Mouse (Mus musculus) heart, postnatal 0 days (tissue): ENCODE data around the gene Slc35a2. TPM values are rescaled to one million over a fixed set of nuclear protein-coding genes. Genes with fewer than 3 reads are reported as not detected.
A peak's percentile ranks its signal among the peaks of the same experiment; 100 is the strongest.
"Not testable (repeated sequence)": the region's sequence is repeated elsewhere in the genome, so short reads cannot be mapped to it uniquely, and the experiment has no call there.

Experiments used
- ATAC-seq: fragments of 200-750 bp; cut with Nextera tagmentation; 2 replicates; pipeline ENCODE4 v1.8.0; 2017; ENCODE audit warnings: low read depth, moderate number of reproducible peaks, moderate library complexity; ENCODE audit not compliant: insufficient read depth
- DNase-seq: peaks from one replicate; pipeline ENCODE4 v3.0.0-alpha.2; 2016; ENCODE audit warnings: low spot score
- H3K27ac ChIP-seq: fragments of 300-500 bp; sonication (generic); 2 replicates; pipeline ENCODE4 v1.5.1; 2014; ENCODE audit warnings: low read depth, mild to moderate bottlenecking
- H3K27me3 ChIP-seq: fragments of 300-500 bp; sonication (generic); 2 replicates; pipeline ENCODE4 v1.6.1; 2014; ENCODE audit warnings: low read length, mixed read lengths; ENCODE audit not compliant: control insufficient read depth, insufficient read depth
- H3K36me3 ChIP-seq: fragments of 300-500 bp; sonication (generic); replicated peaks from 2 replicates; pipeline ENCODE4 v1.6.1; 2014; ENCODE audit warnings: low read length, mixed read lengths; ENCODE audit not compliant: control insufficient read depth, insufficient read depth
- H3K4me1 ChIP-seq: fragments of 300-500 bp; sonication (generic); 2 replicates; pipeline ENCODE4 v1.6.1; 2014; ENCODE audit warnings: antibody characterized with exemption; ENCODE audit not compliant: control insufficient read depth, insufficient read depth
- H3K4me2 ChIP-seq: fragments of 300-500 bp; sonication (generic); 2 replicates; pipeline ENCODE4 v1.6.1; 2014; ENCODE audit warnings: low read depth, mild to moderate bottlenecking, low read length, moderate library complexity
- H3K4me3 ChIP-seq: fragments of 300-500 bp; sonication (generic); 2 replicates; pipeline ENCODE4 v1.5.1; 2014; ENCODE audit warnings: low read depth, low read length
- H3K9ac ChIP-seq: fragments of 300-500 bp; sonication (generic); replicated peaks from 2 replicates; pipeline ENCODE4 v1.6.1; 2014; ENCODE audit warnings: low read depth, low read length, mixed read lengths
- H3K9me3 ChIP-seq: fragments of 300-500 bp; sonication (generic); replicated peaks from 2 replicates; pipeline ENCODE4 v1.6.1; 2016; ENCODE audit warnings: low read length; ENCODE audit not compliant: control insufficient read depth
- CTCF ChIP-seq: IDR thresholded peaks from 2 replicates; pipeline ENCODE4 v1.5.1; 2016; ENCODE audit warnings: antibody characterized with exemption, control low read depth, low read depth
- EP300 ChIP-seq: IDR thresholded peaks from 2 replicates; pipeline ENCODE4 v1.6.1; 2016; ENCODE audit warnings: antibody characterized with exemption, low read depth
- WGBS: fragments of 180-500 bp; shearing (Covaris S2); extraction: QIAGEN DNeasy Blood & Tissue Kit; methylation state at CpG from one replicate; pipeline ENCODE4 v1.1.7; 2014; 5-methylcytosine and 5-hydroxymethylcytosine counted together
- polyA plus RNA-seq: library from polyadenylated mRNA; unstranded; fragments of >200 nt; fragmentation: Nextera tagmentation; extraction: Ambion mirVana; gene quantifications from 2 replicates; pipeline ENCODE4 v1.2.1, GENCODE M21; 2015
- total RNA-seq: library from RNA; depleted of rRNA; stranded (reverse); fragments of >200 nt; gene quantifications from 2 replicates; pipeline ENCODE4 v1.2.3, GENCODE M21; 2014; ENCODE audit warnings: low replicate concordance

The Slc35a2 gene
- total and polyA plus RNA-seq, 2 experiments from 2014 or later: 19.3 to 19.7 TPM

DNA sequence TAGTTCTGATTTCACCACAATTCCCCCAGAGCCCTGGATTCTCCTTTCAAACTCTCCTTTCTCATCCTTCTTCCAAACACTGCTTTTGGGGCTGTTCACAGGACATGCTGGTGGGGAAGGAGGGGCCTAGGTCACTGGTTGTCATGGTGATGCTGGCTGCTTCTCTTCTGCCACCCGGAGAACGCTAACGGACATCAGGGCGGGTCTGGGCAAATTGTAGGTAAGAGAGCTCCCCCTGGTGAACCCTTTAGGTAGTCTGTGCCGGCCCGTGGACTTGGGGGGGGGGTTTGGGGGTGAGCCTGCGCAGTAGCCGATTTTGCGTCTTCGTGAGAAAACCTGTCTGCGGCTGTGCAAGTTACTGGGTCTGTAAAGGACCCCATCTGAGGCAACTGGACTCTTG lies 4.0 kb upstream of the Slc35a2 start:
- H3K9ac ChIP-seq: no peak overlapping the region
- peak overlapping the region; percentile 44 for H3K4me2 ChIP-seq
- no peaks in the 10 kb centered on the region for H3K9me3 ChIP-seq
- no peak overlapping the region for H3K4me3 ChIP-seq
- WGBS: 11% methylated on average over 11 of the region's 11 CpGs
- DNase-seq: peak; percentile 62
- 0 out of 2 replicates have a peak, but pooled peaks cover 5% of the 10 kb centered on the region for H3K4me1 ChIP-seq
- no peak for ATAC-seq
- H3K36me3 ChIP-seq: no peaks in the 10 kb centered on the region
- TF ChIP-seq EP300 (no peak), CTCF (peak; percentile 52)
- no peak overlapping the region for H3K27ac ChIP-seq
- H3K27me3 ChIP-seq: no peaks in the 10 kb centered on the region

DNA sequence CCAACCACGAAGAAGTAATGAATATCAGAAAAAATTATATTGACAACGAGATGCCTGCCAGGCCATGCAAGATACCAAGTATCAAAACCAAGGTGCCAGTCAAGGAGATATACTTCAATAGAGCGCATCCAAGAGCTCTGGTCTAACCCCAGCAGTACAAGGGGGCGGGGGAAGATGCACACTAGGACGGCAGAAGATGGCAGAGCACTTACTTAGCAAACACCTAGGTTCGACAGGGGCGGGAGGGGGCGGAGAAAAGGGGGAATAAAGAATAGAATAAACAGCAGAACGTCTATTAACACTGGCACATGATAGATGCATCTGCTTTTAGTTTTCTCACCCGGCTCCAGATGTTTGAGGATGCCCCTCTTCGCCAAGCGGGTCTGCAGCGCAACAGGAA lies 14.4 kb downstream of the Slc35a2 start:
- ATAC-seq (no peak), DNase-seq (no peak)
- Histone ChIP-seq H3K27ac (peak overlapping the region; percentile 88), H3K4me2 (peak overlapping the region; percentile 69), H3K9me3 (no peaks in the 10 kb centered on the region), H3K4me3 (peak overlapping the region; percentile 67), H3K9ac (peak overlapping the region; percentile 55), H3K27me3 (no peaks in the 10 kb centered on the region), H3K36me3 (peaks cover 11% of the 10 kb centered on the region; the same call in 1 of the 2 replicates), H3K4me1 (no peaks in the 10 kb centered on the region)
- 24% methylated on average over 13 of the region's 13 CpGs for WGBS
- TF ChIP-seq EP300 (no peak), CTCF (no peak)

DNA sequence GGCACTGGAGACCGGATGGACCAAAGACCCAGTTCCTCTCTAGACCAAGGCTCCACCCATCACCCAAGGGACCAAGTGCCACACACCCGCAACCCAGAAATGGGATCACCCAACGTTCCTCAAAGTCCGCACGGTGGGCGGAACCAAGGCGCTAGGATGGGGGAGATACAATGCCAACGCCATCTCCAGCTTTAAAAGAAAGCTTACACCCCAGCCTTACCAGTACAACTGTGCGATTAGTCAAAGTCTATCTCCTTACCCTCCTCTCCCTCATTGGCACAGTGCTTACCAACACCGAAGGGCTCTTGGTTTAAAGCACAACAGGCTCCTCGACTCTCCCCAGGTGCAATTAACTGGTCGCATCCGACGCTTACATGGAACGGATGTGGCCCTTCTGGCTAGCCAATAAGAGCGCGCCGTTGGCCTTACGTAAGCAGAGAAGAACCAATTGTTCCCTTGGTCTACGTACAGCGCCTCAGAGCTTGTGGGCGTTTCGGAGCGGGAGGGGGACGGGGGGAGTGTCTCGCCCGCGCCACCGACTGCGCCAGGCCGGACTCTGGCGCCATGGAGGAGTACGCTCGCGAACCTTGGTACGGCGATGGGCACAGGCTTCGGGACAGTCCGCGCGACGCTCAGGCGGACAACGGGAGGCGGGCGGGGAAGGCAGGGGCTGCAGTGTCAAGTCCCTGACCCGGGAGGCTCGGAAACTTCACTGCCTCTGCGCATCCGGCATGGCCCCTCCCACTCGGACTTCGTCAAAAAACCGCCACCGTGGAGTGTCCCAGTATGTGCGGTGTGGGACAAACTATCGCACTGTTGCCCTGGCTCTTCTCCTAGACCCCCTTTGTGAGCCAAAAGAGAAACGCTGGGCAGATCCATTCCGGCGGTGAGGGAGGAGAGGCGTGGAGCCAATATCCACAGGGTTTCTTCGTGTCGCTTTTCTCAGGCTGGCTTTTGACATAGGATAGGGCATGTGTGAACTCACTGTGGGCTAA lies 15.3 kb downstream of the Slc35a2 start, which contains the start of the genes Pqbp1 and Timm17b:
TSS of gene Pqbp1 (minus strand) at position 390 of the 995 bp plus-strand sequence.
TSS of gene Timm17b (plus strand) at position 478 of the 995 bp plus-strand sequence.
- H3K9ac ChIP-seq: peak within 1 kb of the TSS; percentile 55
- H3K4me2 ChIP-seq: peak within 1 kb of the TSS; percentile 69
- DNase-seq (peak; percentile 89), ATAC-seq (peak; percentile 98)
- no peak for TF ChIP-seq CTCF
- TF ChIP-seq EP300: peak; percentile 48; the same call in 1 of the 2 replicates
- H3K27ac ChIP-seq: peak within 1 kb of the TSS; percentile 88
- no peaks in the 10 kb centered on the region for H3K4me1 ChIP-seq
- H3K27me3 ChIP-seq: no peaks in the 10 kb centered on the region
- no peaks in the 10 kb centered on the region for H3K9me3 ChIP-seq
- 15% methylated on average over 47 of the region's 62 CpGs for WGBS
- peaks cover 14% of the 10 kb centered on the region; the same call in 1 of the 2 replicates for H3K36me3 ChIP-seq
- peak within 1 kb of the TSS; percentile 67 for H3K4me3 ChIP-seq

DNA sequence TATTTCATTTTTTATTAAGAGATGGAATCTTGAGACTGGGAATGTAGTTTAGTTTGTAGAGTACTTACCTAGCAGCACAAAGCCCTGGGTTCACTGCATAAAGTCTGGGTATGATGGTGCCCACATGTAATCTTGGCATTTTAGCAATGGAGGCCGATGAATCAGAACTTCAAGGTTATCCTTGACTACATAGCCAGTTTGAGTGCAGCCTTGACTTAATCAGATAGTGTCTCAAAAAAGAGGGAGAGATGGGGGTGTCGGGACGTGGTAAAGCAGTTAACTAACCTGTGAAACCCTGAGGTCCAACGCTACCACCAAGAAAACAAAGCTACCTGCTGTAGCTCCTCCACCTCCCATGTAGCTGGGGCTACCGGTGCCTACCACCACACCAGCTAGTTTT lies 20.6 kb downstream of the Slc35a2 start:
- TF ChIP-seq CTCF (no peak), EP300 (no peak)
- no peak for DNase-seq
- no peak overlapping the region for H3K9ac ChIP-seq
- no peak overlapping the region for H3K27ac ChIP-seq
- no peaks in the 10 kb centered on the region for H3K27me3 ChIP-seq
- peaks cover 13% of the 10 kb centered on the region; the same call in 1 of the 2 replicates for H3K36me3 ChIP-seq
- H3K4me2 ChIP-seq: no peak overlapping the region
- no peaks in the 10 kb centered on the region for H3K4me1 ChIP-seq
- no peak for ATAC-seq
- H3K4me3 ChIP-seq: no peak overlapping the region
- H3K9me3 ChIP-seq: no peaks in the 10 kb centered on the region
- WGBS: 74% methylated on average over 5 of the region's 5 CpGs

DNA sequence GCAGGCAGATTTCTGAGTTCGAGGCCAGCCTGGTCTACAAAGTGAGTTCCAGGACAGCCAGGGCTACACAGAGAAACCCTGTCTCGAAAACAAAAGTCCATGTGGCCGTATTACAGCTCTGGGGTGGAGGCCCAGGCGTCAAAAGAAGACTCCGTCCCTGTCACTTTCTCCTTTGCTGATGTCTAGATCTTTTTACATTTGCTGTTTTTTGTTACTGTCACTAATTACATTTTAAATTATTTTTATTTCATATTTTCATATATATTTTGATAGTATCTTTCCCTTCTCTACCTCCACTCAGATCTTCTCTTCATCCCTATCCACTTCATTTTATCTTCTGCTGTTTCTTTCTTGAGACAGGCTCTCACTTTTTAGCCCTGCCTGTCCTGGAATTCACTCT lies 23.9 kb downstream of the Slc35a2 start, which contains the start of gene Gm10491:
TSS of gene Gm10491 (minus strand) at position 101 of the 400 bp plus-strand sequence.
- Histone ChIP-seq H3K9me3 (no peaks in the 10 kb centered on the region), H3K4me1 (no peaks in the 10 kb centered on the region), H3K36me3 (peaks cover 13% of the 10 kb centered on the region; the same call in 1 of the 2 replicates), H3K9ac (no peak within 1 kb of the TSS), H3K27me3 (no peaks in the 10 kb centered on the region), H3K4me3 (no peak within 1 kb of the TSS), H3K4me2 (no peak within 1 kb of the TSS), H3K27ac (no peak within 1 kb of the TSS)
- TF ChIP-seq EP300 (no peak), CTCF (no peak)
- ATAC-seq: no peak
- 73% methylated on average over 5 of the region's 5 CpGs for WGBS
- DNase-seq: no peak

DNA sequence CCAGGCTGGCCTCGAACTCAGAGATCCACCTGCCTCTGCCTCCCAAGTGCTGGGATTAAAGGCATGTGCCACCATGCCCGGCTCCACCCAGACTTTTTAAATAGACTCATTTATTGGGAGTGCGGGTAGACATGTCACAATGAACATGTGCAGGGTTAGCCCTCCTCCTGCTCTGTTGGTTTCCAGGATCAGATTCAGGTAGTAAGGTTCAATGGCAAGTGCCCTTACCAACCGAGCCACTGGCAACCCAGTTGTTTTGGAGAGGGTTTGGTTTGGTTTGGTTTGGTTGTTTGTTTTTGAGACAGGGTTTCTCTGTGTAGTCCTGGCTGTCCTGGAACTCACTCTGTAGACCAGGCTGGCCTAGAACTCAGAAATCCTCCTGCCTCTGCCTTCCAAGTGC lies 25.4 kb downstream of the Slc35a2 start, which contains the start of gene Gm10490:
TSS of gene Gm10490 (plus strand) at position 301 of the 400 bp plus-strand sequence.
- not testable (repeated sequence) for H3K4me3 ChIP-seq, H3K27me3 ChIP-seq, H3K9me3 ChIP-seq, H3K9ac ChIP-seq, ATAC-seq, H3K36me3 ChIP-seq, H3K27ac ChIP-seq, DNase-seq, H3K4me2 ChIP-seq, H3K4me1 ChIP-seq
- WGBS: 80% methylated on average over 4 of the region's 4 CpGs
